Mouse (Mus musculus) small intestine, adult 2 months (tissue): Measurements from ENCODE around the gene S100a7a. TPM values are rescaled to one million over a fixed set of nuclear protein-coding genes. Genes with fewer than 3 reads are reported as not detected.

Experiments used
- H3K27ac ChIP-seq: fragments of 200-500 bp; 2 replicates; pipeline ENCODE4 v1.5.1; 2012; ENCODE audit warnings: low read depth, low read length, control low read depth, inconsistent platforms; ENCODE audit not compliant: insufficient read depth
- H3K27me3 ChIP-seq: fragments of 200-500 bp; 2 replicates; pipeline ENCODE4 v1.6.1; 2012; ENCODE audit warnings: mild to moderate bottlenecking, moderate library complexity, low read length, inconsistent platforms; ENCODE audit not compliant: control insufficient read depth, insufficient read depth
- H3K36me3 ChIP-seq: fragments of 200-500 bp; 2 replicates; pipeline ENCODE4 v1.6.1; 2012; ENCODE audit warnings: mild to moderate bottlenecking, low read length, control low read depth, inconsistent platforms; ENCODE audit not compliant: control insufficient read depth, insufficient read depth
- H3K4me1 ChIP-seq: fragments of 200-500 bp; 2 replicates; pipeline ENCODE4 v1.6.1; 2012; ENCODE audit warnings: low read length, inconsistent platforms, mixed read lengths; ENCODE audit not compliant: control insufficient read depth, insufficient read depth, insufficient read length
- H3K4me3 ChIP-seq: fragments of 200-500 bp; 2 replicates; pipeline ENCODE4 v1.5.1; 2012; ENCODE audit warnings: low read depth, mild to moderate bottlenecking, control low read depth, inconsistent platforms, low read length, moderate library complexity
- CTCF ChIP-seq: fragments of 200-500 bp; IDR thresholded peaks from 2 replicates; pipeline ENCODE4 v1.5.1; 2012; ENCODE audit warnings: low read depth, mild to moderate bottlenecking, control low read depth, inconsistent platforms, low read length, moderate library complexity, mixed read lengths; ENCODE audit not compliant: insufficient replicate concordance, insufficient read length; ENCODE audit errors: extremely low read depth
- POLR2A ChIP-seq: fragments of 200-500 bp; IDR thresholded peaks from 2 replicates; pipeline ENCODE4 v1.6.1; 2012; ENCODE audit warnings: low read depth, mild to moderate bottlenecking, control low read depth, inconsistent platforms, low read length, moderate library complexity
- WGBS: fragments of 180-500 bp; shearing (Covaris S2); methylation state at CpG from one replicate; pipeline ENCODE4 v1.1.7; 2018; 5-methylcytosine and 5-hydroxymethylcytosine counted together
- polyA plus RNA-seq: library from polyadenylated mRNA; depleted of rRNA; stranded (reverse); fragments of >200 nt; gene quantifications from 2 replicates; pipeline ENCODE4 v1.2.3, GENCODE M21; 2012; rRNA removed

S100a7a gene
- 0.11 TPM in 1 of 2 replicates, not detected in the other for polyA plus RNA-seq

DNA sequence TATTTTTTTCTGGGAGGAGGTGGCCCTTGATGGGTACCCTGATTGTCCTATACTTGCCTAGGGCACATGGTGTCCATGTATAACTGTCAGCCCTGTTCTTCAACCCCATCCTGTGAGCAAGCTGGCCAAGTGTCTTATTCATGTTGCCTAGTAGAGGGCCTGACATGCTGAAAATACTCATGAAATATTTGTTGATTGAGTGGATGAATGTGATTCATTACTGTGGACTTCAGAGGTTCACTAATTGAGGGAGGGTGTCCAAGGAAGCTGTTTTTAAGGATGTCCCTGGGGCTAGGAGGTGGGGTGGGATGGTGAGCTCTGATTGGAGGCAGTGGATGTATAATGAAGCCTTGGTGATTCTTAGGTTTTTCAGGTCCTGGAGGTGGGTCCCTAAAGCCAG lies at the start of gene S100a7a:
S100a7a (plus strand) TSS at position 301 of the 400 bp plus-strand sequence.
- H3K27me3 ChIP-seq, result no peaks in the 10 kb centered on the region
- no peaks in the 10 kb centered on the region for H3K4me1 ChIP-seq
- H3K4me3 ChIP-seq, result no peak within 1 kb of the TSS
- TF ChIP-seq CTCF (no peak), POLR2A (no peak)
- no peaks in the 10 kb centered on the region for H3K36me3 ChIP-seq
- no peak within 1 kb of the TSS for H3K27ac ChIP-seq

DNA sequence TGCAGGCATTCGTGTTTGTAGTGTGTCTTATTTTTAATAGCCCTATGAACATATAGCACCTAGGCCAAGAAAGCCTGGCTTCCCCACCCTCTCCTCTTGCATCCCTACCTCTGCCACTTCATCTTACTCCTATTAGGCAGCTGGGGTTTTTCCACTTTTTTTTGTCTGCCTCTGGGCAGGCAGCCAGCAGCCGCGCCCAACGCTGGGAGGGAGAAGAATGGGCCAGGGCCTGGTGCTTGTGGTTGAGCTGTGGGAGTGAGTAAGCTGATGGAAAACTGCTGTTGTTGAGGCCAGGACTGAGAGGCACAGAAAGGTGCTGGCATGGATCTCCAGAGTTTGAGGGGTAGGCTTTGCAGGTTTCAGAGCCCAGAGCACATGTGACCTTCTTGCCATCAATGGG lies 49.4 kb upstream of the S100a7a start:
- WGBS, result 5% methylated on average over 4 of the region's 4 CpGs
- Histone ChIP-seq H3K27ac (no peak overlapping the region), H3K4me1 (peaks cover 6% of the 10 kb centered on the region; the same call in 1 of the 2 replicates), H3K27me3 (no peaks in the 10 kb centered on the region), H3K4me3 (no peak overlapping the region), H3K36me3 (no peaks in the 10 kb centered on the region)
- TF ChIP-seq POLR2A (no peak), CTCF (no peak)

DNA sequence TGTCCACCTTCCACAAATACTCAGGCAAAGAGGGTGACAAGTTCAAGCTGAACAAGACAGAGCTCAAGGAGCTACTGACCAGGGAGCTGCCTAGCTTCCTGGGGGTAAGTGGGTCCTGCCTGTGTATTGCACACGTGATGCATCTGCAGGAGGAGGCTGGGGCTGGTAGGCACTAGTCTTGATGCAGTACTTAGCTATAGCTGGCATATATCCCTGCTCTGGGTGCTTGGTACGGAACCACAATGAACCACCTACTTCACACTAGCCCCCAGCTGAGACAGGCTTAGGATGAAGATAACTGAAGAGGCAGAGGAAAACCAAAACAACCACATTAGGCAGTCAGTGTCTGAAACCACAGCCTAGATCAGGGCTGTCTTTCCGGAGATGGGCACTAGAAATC lies 48.8 kb upstream of the S100a7a start:
- no peak for TF ChIP-seq POLR2A
- TF ChIP-seq CTCF, result no peak
- no peaks in the 10 kb centered on the region for H3K36me3 ChIP-seq
- H3K4me1 ChIP-seq, result peaks cover 6% of the 10 kb centered on the region; the same call in 1 of the 2 replicates
- H3K4me3 ChIP-seq, result no peak overlapping the region
- WGBS, result 78% methylated on average over 3 of the region's 3 CpGs
- no peak overlapping the region for H3K27ac ChIP-seq
- H3K27me3 ChIP-seq, result no peaks in the 10 kb centered on the region

DNA sequence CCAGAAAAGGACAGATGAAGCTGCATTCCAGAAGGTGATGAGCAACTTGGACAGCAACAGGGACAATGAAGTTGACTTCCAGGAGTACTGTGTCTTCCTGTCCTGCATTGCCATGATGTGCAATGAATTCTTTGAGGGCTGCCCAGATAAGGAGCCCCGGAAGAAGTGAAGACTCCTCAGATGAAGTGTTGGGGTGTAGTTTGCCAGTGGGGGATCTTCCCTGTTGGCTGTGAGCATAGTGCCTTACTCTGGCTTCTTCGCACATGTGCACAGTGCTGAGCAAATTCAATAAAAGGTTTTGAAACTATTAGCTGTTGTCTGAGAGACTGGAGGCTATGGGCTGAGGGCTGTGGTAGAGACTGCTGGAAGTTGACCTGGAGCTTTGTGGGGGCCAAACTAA lies 48.1 kb upstream of the S100a7a start:
- H3K4me1 ChIP-seq, result peaks cover 6% of the 10 kb centered on the region; the same call in 1 of the 2 replicates
- no peak overlapping the region for H3K27ac ChIP-seq
- no peaks in the 10 kb centered on the region for H3K36me3 ChIP-seq
- H3K4me3 ChIP-seq, result no peak overlapping the region
- no peaks in the 10 kb centered on the region for H3K27me3 ChIP-seq
- TF ChIP-seq CTCF (no peak), POLR2A (no peak)
- 94% methylated on average over 2 of the region's 2 CpGs for WGBS

DNA sequence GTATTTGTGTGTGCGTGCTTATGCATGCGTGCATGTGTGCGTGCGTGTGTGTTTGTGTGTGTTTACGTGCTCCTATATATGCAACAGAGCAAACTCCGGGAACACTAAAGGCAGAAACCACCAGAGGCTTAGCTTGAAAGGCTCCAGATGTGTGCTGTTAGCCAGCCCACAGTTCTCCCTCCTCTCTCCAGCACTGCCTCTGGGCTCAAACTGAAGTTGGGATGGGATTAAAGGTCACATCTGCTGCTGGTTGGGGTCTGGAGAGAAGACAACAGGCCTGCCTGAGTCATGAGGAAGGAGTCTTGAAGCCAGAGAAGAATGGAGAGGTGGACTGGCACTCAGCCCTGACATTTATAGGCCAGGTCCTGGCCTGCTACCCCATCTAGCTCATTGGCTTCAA lies 47.6 kb upstream of the S100a7a start:
- H3K4me3 ChIP-seq, result no peak overlapping the region
- H3K4me1 ChIP-seq, result peaks cover 6% of the 10 kb centered on the region; the same call in 1 of the 2 replicates
- no peaks in the 10 kb centered on the region for H3K36me3 ChIP-seq
- H3K27me3 ChIP-seq, result no peaks in the 10 kb centered on the region
- no peak for TF ChIP-seq CTCF
- TF ChIP-seq POLR2A, result no peak
- H3K27ac ChIP-seq, result no peak overlapping the region
- 89% methylated on average over 6 of the region's 6 CpGs for WGBS

DNA sequence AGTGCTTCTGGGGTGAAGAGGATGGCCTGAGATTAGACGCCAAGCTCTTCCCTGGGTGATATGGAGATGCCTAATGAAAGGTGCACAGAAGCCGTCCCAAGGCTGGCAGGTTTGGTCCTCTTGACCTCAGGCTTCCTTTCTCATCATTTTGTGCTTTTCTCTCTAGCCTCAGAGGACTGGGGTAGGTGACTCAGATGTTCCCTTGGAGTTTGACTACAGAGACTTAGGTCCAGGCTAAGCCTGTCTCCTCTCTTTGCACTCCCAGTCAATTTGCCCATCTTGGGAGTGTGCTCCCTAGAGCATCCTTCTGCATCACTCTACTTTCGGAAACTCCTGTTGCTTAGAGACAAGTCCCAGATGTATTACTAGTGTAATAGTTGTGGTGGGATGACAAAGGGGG lies 46.5 kb upstream of the S100a7a start:
- H3K4me3 ChIP-seq, result no peak overlapping the region
- WGBS, result 91% methylated on average over 3 of the region's 3 CpGs
- no peaks in the 10 kb centered on the region for H3K27me3 ChIP-seq
- peaks cover 6% of the 10 kb centered on the region for H3K4me1 ChIP-seq
- no peaks in the 10 kb centered on the region for H3K36me3 ChIP-seq
- TF ChIP-seq POLR2A, result no peak
- TF ChIP-seq CTCF, result no peak
- H3K27ac ChIP-seq, result no peak overlapping the region

DNA sequence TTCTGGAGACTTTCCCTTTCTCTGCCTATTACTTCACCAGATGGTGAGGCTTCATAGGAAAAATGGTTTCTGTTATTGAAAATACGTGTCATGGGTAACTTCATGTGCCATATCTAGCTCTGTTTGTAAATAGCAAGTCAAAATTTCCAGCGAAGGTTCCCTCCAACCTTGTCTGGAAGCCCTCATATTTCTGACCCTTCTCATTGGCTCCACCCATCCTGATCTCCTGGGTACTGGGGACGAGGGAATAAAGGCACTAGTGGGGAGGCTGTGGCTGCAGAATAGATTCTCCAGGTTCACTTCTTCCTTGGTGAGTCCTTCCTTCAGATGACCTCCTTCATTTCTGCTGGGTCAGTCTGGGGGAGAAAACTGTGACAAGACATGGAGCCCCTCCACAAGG lies 45.6 kb upstream of the S100a7a start, which contains the start of gene S100a5:
S100a5 (plus strand) TSS at position 301 of the 400 bp plus-strand sequence.
- Histone ChIP-seq H3K27me3 (no peaks in the 10 kb centered on the region), H3K27ac (no peak within 1 kb of the TSS)
- 77% methylated on average over 3 of the region's 3 CpGs for WGBS

More for the DNA sequence above, 45.6 kb upstream of the S100a7a start, which contains the start of gene S100a5:
- Histone ChIP-seq H3K4me3 (no peak within 1 kb of the TSS), H3K4me1 (peaks cover 11% of the 10 kb centered on the region), H3K36me3 (no peaks in the 10 kb centered on the region)
- TF ChIP-seq CTCF, result no peak
- TF ChIP-seq POLR2A, result no peak
